Mouse (Mus musculus) spleen, embryonic (tissue): ENCODE measurements around the gene Nol12.

Experiments used
- CTCF ChIA-PET: fragments of 350-600 bp; sonication (Branson Sonifier 250); formaldehyde crosslinking; loops from one replicate; lab custom pipeline; 2022; lab: Charles Lee

The Nol12 gene

DNA sequence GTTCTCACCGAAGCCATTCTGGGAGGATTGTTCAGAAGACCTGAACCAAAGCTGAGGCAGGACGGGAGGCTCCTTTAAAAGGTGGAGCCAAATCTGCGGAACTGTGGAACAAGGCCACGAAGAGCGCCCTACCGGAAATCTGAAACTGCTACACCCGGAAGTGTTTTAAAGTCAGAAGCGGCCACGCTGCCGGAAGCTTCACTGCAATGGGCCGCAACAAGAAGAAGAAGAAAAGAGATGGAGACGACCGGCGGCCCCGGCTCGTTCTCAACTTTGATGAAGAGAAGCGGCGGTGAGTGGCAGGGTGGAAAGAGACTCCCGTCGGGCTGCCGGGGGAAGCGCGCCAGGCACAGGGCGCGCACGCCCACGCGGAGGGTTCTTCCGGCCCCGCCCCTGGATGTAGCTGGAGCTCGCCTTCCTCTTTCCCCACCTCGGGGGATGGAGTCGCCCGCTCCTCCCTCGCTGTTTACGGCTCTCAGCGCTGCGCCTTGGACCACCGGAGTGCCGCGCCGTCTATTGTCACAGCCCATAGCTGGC, at the start of gene Nol12:
Gene Nol12 (plus strand): TSS at position 150 of the 537 bp plus-strand sequence.
- CTCF ChIA-PET, result interaction anchor here (0.7 to 1.0 kb wide), 2 partner anchors 18 to 51 kb away, joined by 3 read pairs; no protein-coding TSS in a partner anchor

DNA sequence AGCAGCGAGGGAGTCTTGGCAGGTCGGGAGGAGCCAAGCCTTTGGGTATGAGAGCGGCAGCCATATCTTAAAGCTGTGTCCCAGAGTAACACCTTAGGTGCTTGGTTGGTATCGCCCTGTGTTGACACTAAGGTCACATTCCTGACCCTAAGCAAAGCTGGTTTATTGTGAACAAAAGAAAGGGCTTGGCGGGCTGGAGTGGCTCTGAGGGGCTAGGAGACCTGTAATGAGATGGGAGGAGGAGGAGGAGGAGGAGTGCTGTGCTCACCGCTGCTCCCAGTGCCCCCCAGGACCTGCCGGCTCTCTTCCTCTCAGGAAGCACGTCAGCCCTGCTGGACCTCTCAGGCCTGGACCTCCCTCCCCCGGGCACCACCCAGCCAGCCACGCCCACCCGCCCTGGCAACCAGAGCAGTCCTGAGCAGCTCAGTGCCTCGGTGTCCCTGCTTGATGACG, 45.3 kb upstream of the Nol12 start:
- CTCF ChIA-PET, result interaction anchor here (0.6 kb wide), 1 partner anchor 908 kb away, joined by 4 read pairs; no protein-coding TSS in a partner anchor

DNA sequence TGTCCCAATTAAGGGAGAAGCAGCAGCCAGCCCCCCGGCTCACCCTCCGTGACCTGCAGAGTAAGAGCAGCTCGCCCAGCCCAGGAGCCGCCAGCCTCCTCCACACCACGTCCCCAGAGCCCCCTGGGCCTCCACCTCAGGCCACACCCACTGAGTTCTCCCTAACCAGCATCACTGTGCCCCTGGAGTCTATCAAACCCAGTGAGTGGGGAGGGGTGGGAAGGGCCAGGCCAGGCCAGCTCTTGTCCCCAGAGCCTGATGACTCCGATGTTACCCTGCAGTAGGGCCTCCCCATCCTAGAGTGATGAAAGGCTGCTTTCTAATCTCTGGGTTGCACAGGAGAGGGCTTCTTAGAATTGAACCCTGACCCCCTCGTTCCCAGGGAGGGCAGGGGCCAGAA, 42.3 kb upstream of the Nol12 start:
- CTCF ChIA-PET, result no interaction called here

DNA sequence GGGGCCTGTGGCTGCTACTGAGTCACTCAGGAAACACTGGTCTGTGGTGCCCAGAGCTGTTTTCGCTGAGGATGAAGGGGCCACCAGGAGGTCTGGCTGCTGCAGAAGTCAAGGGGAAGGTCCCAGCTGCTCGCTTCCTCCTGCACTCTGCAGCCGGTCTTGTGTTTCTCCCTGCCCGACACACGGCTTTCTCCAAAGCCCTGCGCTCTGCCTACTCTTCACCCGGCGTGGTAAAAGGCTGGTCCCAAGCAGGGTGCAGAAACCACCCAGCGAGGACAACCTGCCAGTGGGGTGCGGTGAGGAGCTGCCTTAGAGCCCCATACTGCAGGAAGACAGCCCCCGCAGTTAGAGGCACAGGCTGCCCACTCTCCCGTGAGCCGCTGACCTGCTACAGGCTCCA, 40.0 kb upstream of the Nol12 start:
- CTCF ChIA-PET, result interaction anchor here (1.0 kb wide), 1 partner anchor 21 kb away, joined by 3 read pairs; no protein-coding TSS in a partner anchor

DNA sequence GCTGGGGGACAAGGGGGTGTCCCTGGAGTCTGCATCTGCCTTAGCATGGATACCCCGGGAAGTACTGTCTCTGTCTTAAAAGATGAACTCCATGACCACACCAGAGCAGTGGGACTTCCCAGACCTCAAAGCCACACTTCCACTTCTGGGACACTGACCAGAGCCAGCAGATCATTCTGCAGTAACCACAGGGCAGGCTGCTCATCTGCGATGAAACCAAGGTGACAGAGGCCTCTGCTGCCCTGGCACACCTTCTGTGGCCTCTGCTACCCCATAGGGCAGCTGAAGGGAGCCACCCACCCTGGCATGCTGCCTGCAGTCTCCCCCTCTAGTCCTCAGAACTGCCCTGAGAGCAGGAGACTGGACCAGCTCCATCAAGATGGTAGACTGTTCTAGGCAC, 39.0 kb upstream of the Nol12 start:
- CTCF ChIA-PET, result interaction anchor here (1.0 kb wide), 1 partner anchor 20 kb away, joined by 3 read pairs; no protein-coding TSS in a partner anchor

DNA sequence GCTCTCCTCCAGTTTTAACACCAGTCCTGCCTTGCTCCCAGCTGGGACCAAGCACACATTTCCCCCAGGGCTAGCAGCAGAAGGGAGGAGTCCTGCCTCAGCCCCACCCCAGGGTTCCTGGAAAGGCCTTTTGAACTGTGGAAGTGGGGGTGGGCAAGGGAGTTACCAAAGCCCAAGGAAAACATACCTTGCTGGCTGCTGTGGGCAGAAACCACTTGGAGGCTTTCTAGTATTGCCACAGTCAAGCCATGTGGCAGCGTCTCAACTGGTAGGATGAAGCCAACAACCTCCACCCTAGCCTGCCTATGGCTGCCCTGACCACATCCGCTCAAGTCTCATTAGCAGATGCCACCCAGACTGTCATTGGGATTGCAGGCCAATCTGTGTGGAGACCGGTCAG, 38.6 kb upstream of the Nol12 start:
- CTCF ChIA-PET, result no interaction called here

DNA sequence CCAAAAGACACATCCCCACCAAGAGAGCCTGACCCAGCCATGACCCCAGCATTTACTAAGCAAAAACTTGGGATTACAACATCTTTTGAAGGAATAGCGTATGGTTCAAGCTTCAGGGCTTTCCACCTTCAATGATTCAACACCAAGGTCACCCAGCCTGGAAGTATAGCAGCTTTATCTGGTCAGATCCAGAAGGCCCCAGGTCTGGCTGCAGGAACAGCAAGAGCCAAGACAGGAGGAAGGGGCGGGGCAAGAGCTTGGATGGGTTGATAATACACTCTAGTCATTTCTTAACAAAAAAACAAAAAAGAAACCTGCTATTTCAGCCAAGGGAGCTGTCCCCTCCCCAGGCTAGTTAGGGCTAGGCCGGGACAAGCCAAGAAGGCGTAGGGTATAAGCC, 37.2 kb upstream of the Nol12 start:
- CTCF ChIA-PET, result interaction anchor here (0.6 kb wide), 2 partner anchors 32 to 47 kb away, joined by 3 read pairs; no protein-coding TSS in a partner anchor

DNA sequence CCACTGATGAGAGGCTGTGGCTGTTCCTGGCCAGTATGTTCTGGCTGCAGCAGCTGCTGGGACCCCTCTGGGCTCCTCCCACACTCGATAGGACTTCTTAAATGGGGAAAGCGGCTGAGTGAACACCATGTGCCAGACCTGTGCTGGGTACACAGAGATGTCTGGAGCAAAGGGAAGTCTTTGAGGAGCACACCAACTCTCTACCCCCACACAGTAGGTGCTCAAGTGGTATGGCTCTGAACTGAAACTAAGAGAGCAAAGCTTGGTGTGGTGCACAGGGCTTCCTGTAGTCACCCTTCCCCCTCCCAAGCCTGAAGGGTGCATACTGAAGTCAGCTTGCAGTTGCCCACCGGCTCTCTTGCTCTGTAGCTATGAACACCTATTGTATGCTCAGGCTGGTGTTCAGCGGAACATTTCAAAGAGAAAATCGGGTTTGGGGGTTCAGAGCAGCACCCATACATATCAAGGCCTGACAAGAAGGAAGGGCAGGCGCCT, 36.2 kb upstream of the Nol12 start:
- CTCF ChIA-PET, result interaction anchor here (1.3 kb wide), 1 partner anchor 12 kb away, joined by 4 read pairs; no protein-coding TSS in a partner anchor

DNA sequence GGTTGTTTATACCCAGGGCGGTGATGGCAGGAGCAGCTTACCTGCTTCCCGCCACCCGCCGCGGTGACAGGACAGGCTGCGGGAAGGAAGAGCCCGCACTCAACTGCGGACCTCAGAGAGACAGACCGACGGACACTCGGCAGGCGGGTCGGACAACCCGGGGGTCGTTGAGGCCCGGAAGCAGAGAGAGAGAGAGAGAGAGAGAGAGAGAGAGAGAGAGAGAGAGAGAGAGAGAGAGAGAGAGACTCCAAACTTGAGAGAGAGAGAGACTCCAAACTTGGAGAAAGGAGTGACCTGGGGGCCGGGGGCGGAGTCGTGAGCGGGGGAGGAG, 35.4 kb upstream of the Nol12 start, which contains the start of gene Gm49510:
Gene Gm49510 (plus strand): TSS at position 259 of the 331 bp plus-strand sequence.
- CTCF ChIA-PET, result interaction anchor here (0.7 to 1.3 kb wide), 2 partner anchors 11 to 21 kb away, joined by 3 to 4 read pairs; no protein-coding TSS in a partner anchor

DNA sequence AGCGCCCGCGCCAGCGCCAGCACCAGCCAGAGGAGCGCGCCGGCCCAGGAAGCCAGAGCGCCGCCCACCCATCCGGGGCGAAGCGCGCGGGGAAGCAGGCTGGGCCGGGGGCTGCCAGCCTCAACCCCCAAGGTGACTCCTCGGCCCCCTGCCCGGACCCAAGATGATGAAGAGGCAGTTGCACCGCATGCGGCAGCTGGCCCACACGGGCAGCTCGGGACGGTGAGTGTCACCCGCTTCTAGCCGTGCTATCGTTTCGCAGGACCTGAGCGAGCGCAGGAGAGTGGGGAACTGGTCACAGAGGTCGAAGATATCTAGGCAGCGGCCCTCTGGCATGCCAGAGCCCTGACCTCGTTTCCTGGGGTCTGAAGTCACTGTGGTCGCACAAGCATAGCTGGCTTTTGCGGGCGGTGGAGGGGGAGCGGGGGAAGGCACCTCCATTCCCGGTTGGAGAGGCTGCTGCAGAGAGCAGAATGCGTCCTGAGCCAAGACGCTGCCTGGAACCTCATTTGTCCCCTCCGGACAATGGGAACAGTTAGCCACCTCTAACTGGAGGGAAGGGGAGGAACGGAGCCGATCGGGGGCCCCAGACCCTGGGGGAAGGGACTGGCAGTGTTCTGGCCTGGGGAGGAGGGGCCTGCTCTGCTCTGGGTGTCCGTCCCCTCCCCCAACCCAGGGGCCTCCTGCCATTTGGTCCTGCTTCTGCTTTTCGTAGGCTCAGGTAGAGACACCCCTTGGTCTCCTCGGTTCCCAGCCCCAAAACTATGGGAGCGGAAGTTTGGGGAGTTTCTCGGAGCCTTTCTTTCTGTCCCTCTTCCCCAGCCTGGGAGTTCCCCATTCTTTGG, 34.8 kb upstream of the Nol12 start, which contains the start of gene Sh3bp1:
Gene Sh3bp1 (plus strand): TSS at position 29 of the 845 bp plus-strand sequence.
- CTCF ChIA-PET, result interaction anchor here (0.7 to 1.3 kb wide), 2 partner anchors 10 to 21 kb away, joined by 3 to 4 read pairs; no protein-coding TSS in a partner anchor

DNA sequence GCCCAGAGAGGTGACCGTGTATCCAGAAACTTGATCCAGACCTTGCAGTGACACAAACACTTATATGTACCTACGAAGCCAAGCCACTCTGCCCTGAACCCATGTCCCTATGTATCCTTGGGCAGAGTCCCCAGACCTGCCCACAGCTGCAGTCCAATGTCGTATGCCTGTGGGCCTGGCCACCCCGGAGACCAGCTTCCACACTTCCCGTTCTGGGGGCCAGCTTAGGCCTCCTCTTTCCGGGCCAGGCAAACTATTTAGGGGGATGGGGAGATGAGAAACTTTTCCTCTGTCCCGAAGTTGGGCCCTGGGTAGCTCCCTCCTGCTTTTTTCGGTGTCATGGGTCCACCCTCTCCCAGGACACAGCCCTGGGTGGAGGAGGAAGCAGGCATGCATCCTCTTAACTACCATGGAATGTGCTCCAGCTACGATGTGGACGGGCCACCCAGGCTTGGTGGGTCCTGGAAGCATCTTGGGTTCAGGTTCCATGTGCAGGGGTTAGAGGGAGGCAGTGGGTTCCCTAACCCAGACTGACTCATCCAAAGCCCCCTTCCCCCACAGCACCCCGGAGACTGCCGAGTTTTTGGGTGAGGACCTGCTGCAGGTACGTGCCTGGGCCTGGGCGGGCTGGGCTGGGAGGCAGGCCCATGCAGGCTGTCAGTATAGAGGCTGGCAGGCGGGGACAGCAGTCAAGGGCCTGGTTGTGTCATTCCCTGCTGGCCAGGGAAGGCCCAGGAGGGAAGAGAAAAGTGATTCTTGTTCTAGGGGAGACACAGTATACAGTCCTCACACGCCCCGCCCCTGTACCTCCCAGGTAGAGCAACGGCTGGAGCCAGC, 33.9 kb upstream of the Nol12 start:
- CTCF ChIA-PET, result interaction anchor here (0.7 to 2.0 kb wide), 2 partner anchors 10 to 12 kb away, joined by 6 to 13 read pairs; no protein-coding TSS in a partner anchor

DNA sequence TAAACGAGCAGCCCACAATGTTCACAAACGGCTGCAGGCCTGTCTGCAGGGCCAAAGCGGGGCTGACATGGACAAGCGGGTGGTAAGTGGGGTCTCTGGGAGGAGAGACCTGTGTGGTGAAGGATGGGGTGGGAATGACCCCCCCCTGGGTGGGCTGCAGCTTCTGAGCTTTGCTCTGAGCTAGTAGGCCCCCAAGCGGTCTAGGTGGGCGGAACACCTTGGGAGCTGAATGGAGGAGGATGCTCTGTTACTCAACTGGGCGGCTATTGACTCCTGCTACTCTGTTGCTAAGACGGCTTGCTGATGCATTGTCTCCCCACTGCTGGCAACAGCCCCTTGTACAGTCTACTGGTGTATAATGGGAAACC, 33.3 kb upstream of the Nol12 start:
- CTCF ChIA-PET, result interaction anchor here (0.6 to 2.0 kb wide), 3 partner anchors 11 to 69 kb away, joined by 3 to 13 read pairs (median 6); no protein-coding TSS in a partner anchor

DNA sequence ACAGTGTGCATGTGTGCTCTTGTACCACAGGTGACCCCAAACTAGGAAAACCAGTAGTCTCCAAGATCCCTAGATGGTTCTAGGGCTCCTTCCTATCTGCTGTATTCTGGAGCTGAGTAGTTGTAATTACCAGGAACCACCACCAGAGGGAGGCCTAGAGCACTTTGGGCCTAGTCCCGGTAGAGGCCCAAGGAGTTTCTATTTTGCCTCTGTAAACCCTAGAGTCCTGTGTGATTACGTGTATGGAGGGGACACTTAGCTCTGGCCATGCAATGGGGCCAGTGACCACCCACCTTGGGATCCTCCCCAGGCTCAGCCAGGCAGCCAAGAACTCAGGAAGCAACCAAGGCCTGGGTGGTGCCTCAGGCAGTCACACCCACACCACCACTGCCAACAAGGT, 31.5 kb upstream of the Nol12 start:
- CTCF ChIA-PET, result interaction anchor here (0.8 to 2.0 kb wide), 5 partner anchors 9 to 57 kb away, joined by 3 to 6 read pairs (median 3); partner anchors contain the start of gene Pdxp

DNA sequence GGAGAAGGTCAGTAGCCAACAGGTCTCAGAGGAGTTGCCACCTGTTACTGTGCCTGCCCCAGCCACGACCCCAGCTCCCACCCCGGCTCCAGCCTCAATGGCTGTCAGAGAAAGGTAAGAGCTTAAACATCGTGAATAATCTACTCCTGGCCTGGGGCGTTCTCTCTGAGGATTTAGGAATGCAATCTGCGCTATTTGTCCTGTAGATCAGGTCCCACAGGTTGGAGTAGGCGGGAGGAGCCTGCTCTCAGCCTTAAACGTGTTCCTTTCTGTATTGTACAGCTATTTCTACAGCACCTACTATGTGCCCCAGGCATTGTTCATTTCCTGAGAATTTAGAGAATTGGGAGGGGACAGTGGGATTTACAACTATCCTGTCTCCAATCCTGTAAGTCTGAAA, 26.3 kb upstream of the Nol12 start:
- CTCF ChIA-PET, result no interaction called here

DNA sequence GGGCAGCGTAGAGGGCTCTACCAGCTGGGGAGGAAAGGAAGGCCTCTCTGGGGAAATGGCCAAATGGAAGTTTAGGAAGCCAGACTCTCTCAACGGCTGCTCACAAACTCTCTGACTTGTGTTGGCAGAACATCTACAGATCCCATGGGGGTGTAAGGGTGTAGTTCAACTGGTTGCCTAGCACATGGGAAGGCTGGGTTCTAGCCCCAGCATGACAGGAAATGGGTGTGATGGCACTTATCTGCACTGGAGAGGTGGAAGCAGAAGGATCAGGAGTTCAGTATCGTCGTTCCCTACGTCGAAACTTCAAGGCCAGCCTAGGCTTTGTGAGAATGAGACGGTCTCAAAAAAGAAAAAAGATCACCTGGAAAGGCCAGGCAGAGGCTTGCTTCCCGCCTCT, 25.8 kb upstream of the Nol12 start:
- CTCF ChIA-PET, result interaction anchor here (0.7 kb wide), 1 partner anchor 65 kb away, joined by 3 read pairs; no protein-coding TSS in a partner anchor

DNA sequence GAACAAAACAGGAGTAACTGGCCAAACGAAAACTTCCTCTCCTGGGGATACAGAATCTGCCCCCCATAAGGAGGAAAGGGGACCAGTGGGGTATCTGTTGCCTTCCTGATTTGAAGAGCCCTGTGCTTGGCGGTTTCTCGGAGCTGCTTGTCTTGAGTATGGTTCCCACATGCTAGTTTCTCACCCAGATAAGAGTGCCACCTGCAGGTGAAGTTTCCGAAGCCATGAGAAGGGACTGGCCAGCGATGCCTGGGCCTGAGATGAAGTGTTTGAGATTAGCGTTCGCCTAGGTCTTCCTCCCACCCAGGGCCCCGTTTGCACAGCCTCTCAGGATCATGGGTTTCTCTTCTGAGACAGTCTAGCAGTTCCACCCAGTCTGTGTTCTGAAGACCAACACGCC, 22.7 kb upstream of the Nol12 start:
- CTCF ChIA-PET, result interaction anchor here (1.7 kb wide), 1 partner anchor 10 kb away, joined by 6 read pairs; no protein-coding TSS in a partner anchor

DNA sequence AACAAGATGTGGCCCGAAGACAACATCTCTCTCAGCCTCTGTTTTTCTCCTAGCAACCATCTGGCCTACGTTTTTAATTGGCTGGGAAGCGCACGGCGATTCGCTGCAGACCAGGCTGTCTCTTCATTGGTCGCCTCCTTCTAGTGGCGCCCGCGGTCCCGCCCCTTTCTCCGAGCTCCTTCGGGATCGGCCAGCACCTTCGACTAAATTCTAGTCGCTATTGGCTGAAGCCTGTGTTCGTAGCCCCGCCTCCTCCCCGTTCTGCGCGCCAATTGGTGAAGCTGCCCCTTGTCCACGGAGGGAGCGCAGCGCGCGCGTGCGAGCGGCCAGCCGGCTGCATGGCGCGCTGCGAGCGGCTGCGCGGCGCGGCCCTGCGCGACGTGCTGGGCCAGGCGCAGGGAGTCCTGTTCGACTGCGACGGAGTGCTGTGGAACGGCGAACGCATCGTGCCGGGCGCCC, 21.1 kb upstream of the Nol12 start, which contains the start of gene Pdxp:
Gene Pdxp (plus strand): TSS at position 288 of the 459 bp plus-strand sequence.
- CTCF ChIA-PET, result interaction anchor here (0.6 to 1.2 kb wide), 3 partner anchors 10 to 157 kb away, joined by 3 to 5 read pairs (median 3); no protein-coding TSS in a partner anchor

DNA sequence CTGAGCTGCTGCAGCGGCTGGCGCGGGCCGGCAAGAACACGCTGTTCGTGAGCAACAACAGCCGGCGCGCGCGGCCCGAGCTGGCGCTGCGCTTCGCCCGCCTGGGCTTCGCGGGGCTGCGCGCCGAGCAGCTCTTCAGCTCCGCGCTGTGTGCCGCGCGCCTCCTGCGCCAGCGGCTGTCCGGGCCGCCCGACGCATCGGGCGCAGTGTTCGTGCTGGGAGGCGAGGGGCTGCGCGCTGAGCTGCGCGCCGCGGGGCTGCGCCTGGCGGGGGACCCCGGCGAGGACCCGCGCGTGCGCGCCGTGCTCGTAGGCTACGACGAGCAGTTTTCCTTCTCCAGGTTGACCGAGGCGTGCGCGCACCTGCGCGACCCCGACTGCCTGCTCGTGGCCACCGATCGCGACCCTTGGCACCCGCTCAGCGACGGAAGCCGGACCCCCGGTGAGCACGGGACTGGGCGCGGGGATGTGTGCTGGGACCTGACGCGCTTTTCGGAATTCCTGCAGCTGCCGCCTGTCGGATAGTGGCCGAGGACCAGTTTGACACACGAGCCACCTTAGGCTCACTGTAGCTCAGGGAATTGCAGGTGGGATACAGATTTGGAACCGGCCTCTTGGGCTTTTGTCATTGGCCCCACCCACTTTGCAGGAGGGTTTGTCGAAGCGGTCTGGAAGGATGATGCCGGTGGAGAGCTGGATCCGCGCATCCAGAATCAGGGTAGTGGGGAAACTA, 20.5 kb upstream of the Nol12 start:
- CTCF ChIA-PET, result interaction anchor here (0.6 to 1.2 kb wide), 4 partner anchors 11 to 157 kb away, joined by 3 to 5 read pairs (median 3); no protein-coding TSS in a partner anchor
